Comparison of ENCODE assay signal across 19 mouse cellular contexts in genomic region chr2:122863971-122864348, GRCm38 (mm10).
DNase-seq lines count a peak whose midpoint lies in the region; ATAC-seq and TF ChIP-seq lines count a peak whose summit lies in the region.
"Had no signal": no experiment of that assay in that cellular context is flagged by ENCODE, and none has a peak within 500 bp of the region (broad histone marks: within the 10 kb centered on the region; RNA-seq: fewer than 3 reads in every experiment).

No protein-coding gene starts in this region.

- H3K4me3 ChIP-seq in midbrain, embryonic 15.5 days: no peak overlapping the region
- no peak overlapping the region for H3K4me3 ChIP-seq in midbrain, postnatal 0 days (ENCODE audit: low read depth, low read length)
- no peak overlapping the region for H3K4me3 ChIP-seq in neural tube, embryonic 15.5 days (replicated peaks)
- H3K4me3 ChIP-seq in forebrain, embryonic 13.5 days: no peak overlapping the region
- H3K4me3 ChIP-seq: embryonic facial prominence, embryonic 15.5 days; gastrocnemius, adult 2 months; heart, embryonic 10.5 days; left cerebral cortex, adult 2 months; liver, embryonic 13.5 days had no signal

- peaks cover 3% of the 10 kb centered on the region; the same call in 1 of the 2 replicates for H3K4me1 ChIP-seq in midbrain, embryonic 15.5 days
- no peaks in the 10 kb centered on the region for H3K4me1 ChIP-seq in midbrain, postnatal 0 days (ENCODE audit: insufficient read depth, low read length)
- no peaks in the 10 kb centered on the region for H3K4me1 ChIP-seq in neural tube, embryonic 15.5 days
- no peaks in the 10 kb centered on the region for H3K4me1 ChIP-seq in forebrain, embryonic 13.5 days
- H3K4me1 ChIP-seq: embryonic facial prominence, embryonic 15.5 days; heart, embryonic 10.5 days; liver, embryonic 13.5 days had no signal

- H3K9me3 ChIP-seq in midbrain, embryonic 15.5 days: no peaks in the 10 kb centered on the region
- H3K9me3 ChIP-seq in midbrain, postnatal 0 days (ENCODE audit: low read length): no peaks in the 10 kb centered on the region
- H3K9me3 ChIP-seq in neural tube, embryonic 15.5 days (replicated peaks): no peaks in the 10 kb centered on the region
- no peaks in the 10 kb centered on the region for H3K9me3 ChIP-seq in forebrain, embryonic 13.5 days (replicated peaks)
- H3K9me3 ChIP-seq: embryonic facial prominence, embryonic 15.5 days; heart, embryonic 10.5 days; liver, embryonic 13.5 days had no signal

- 49% methylated on average over 1 of the region's 1 CpGs for WGBS in midbrain, embryonic 15.5 days
- 51% methylated on average over 1 of the region's 1 CpGs for WGBS in midbrain, postnatal 0 days
- 69% methylated on average over 1 of the region's 1 CpGs for whole genome bisulfite sequencing in neural tube, embryonic 15.5 days
- whole genome bisulfite sequencing in forebrain, embryonic 13.5 days: 71% methylated on average over 1 of the region's 1 CpGs

- H3K4me2 ChIP-seq in midbrain, embryonic 15.5 days: peak overlapping the region; percentile 23; the same call in 1 of the 2 replicates
- H3K4me2 ChIP-seq in midbrain, postnatal 0 days (ENCODE audit: low read depth, low read length, poor library complexity, severe bottlenecking): no peak overlapping the region
- H3K4me2 ChIP-seq in neural tube, embryonic 15.5 days: peak overlapping the region; percentile 20; the same call in 1 of the 2 replicates
- no peak overlapping the region for H3K4me2 ChIP-seq in forebrain, embryonic 13.5 days
- H3K4me2 ChIP-seq: embryonic facial prominence, embryonic 15.5 days; liver, embryonic 13.5 days had no signal

- no peaks in the 10 kb centered on the region for H3K36me3 ChIP-seq in midbrain, embryonic 15.5 days (replicated peaks)
- no peaks in the 10 kb centered on the region for H3K36me3 ChIP-seq in midbrain, postnatal 0 days (ENCODE audit: insufficient read depth, low read length)
- no peaks in the 10 kb centered on the region for H3K36me3 ChIP-seq in neural tube, embryonic 15.5 days
- H3K36me3 ChIP-seq in forebrain, embryonic 13.5 days (ENCODE audit: poor library complexity, severe bottlenecking): no peaks in the 10 kb centered on the region
- H3K36me3 ChIP-seq: embryonic facial prominence, embryonic 15.5 days; heart, embryonic 10.5 days; liver, embryonic 13.5 days had no signal

- peak; percentile 0 for DNase-seq in cerebellum, adult 11 months
- no peak for DNase-seq in cerebellum, adult 8-10 months
- DNase-seq in midbrain, postnatal 0 days (ENCODE audit: low spot score): no peak
- peak; percentile 9 to 11 for DNase-seq in cerebellum, postnatal 10 days
- no peak for DNase-seq in adipocyte (ENCODE audit: low spot score)
- DNase-seq: adrenal gland, postnatal 14 days; gastrocnemius, adult 2 months; kidney, adult 2 months; liver, embryonic 13.5 days; lung, adult 2 months; lung, postnatal 14 days; thymus, postnatal 25 days had no signal

- no peak overlapping the region for H3K9ac ChIP-seq in midbrain, embryonic 15.5 days
- H3K9ac ChIP-seq in midbrain, postnatal 0 days (replicated peaks; ENCODE audit: low read length, poor library complexity, severe bottlenecking): no peak overlapping the region
- H3K9ac ChIP-seq in neural tube, embryonic 15.5 days (replicated peaks): no peak overlapping the region
- H3K9ac ChIP-seq in forebrain, embryonic 13.5 days: no peak overlapping the region
- H3K9ac ChIP-seq: embryonic facial prominence, embryonic 15.5 days; liver, embryonic 13.5 days had no signal

- no peak for TF ChIP-seq CTCF in midbrain, postnatal 0 days (IDR thresholded peaks at IDR 0.05)

- H3K27me3 ChIP-seq in midbrain, embryonic 15.5 days (replicated peaks): no peaks in the 10 kb centered on the region
- H3K27me3 ChIP-seq in midbrain, postnatal 0 days (ENCODE audit: insufficient read depth, low read length): no peaks in the 10 kb centered on the region
- no peaks in the 10 kb centered on the region for H3K27me3 ChIP-seq in neural tube, embryonic 15.5 days (replicated peaks)
- H3K27me3 ChIP-seq in forebrain, embryonic 13.5 days: no peaks in the 10 kb centered on the region
- H3K27me3 ChIP-seq: embryonic facial prominence, embryonic 15.5 days; liver, embryonic 13.5 days had no signal

- peak; percentile 82 for ATAC-seq in midbrain, embryonic 15.5 days (replicated peaks)
- no peak for ATAC-seq in midbrain, postnatal 0 days (ENCODE audit: low FRiP score)
- peak; percentile 57; the same call in 1 of the 2 replicates for ATAC-seq in neural tube, embryonic 15.5 days (ENCODE audit: low FRiP score)
- no peak for ATAC-seq in forebrain, embryonic 13.5 days

- H3K27ac ChIP-seq in midbrain, embryonic 15.5 days: no peak overlapping the region
- no peak overlapping the region for H3K27ac ChIP-seq in midbrain, postnatal 0 days (ENCODE audit: low read depth, low read length)
- no peak overlapping the region for H3K27ac ChIP-seq in neural tube, embryonic 15.5 days (replicated peaks)
- H3K27ac ChIP-seq in forebrain, embryonic 13.5 days: no peak overlapping the region
- H3K27ac ChIP-seq: embryonic facial prominence, embryonic 15.5 days; gastrocnemius, adult 2 months; heart, embryonic 10.5 days; kidney, postnatal 0 days; left cerebral cortex, adult 2 months; liver, embryonic 13.5 days had no signal

Comparison
In these comparisons a context has a peak if more than half of its experiments do, and no peak if none do; other contexts are left out.
1. DNase-seq: peak in cerebellum, adult 11 months (single experiment) and cerebellum, postnatal 10 days (2 of 2); none in cerebellum, adult 8-10 months (single experiment), midbrain, postnatal 0 days (single experiment) and adipocyte (single experiment).
2. ATAC-seq: peak in midbrain, embryonic 15.5 days (single experiment) and neural tube, embryonic 15.5 days (single experiment); none in midbrain, postnatal 0 days (single experiment) and forebrain, embryonic 13.5 days (single experiment).
3. H3K4me2 ChIP-seq: peak in midbrain, embryonic 15.5 days (single experiment) and neural tube, embryonic 15.5 days (single experiment); none in midbrain, postnatal 0 days (single experiment) and forebrain, embryonic 13.5 days (single experiment).